Mouse (Mus musculus): ENCODE data around the gene Cryaa.
"Not testable (repeated sequence)": the region's sequence is repeated elsewhere in the genome, so short reads cannot be mapped to it uniquely, and the experiment has no call there.

Cryaa gene

GRCm38 (mm10) chr17:31660661-31661250 lies 16.9 kb upstream of the Cryaa start:
- peak in 1 of 2 experiments; percentile 14 for DNase-seq

DNA sequence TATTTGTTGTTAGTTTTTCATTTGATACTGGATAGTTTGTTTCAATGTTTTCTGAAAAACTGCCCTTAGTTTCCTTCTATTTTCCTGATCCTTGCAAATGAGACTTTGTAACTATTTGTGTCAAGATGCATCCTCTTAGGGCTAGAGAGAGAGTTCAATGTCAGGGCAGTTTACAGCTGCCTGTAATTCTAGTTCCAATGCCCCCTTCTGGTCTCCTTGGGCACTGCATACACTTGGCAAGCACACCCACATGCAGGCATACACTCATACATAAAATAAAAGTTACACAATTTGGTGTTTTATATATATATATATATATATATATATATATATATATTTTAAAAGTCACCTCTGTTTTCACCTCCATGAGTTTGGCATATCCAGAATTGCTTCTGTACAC lies 14.8 kb upstream of the Cryaa start:
- DNase-seq = no peak

DNA sequence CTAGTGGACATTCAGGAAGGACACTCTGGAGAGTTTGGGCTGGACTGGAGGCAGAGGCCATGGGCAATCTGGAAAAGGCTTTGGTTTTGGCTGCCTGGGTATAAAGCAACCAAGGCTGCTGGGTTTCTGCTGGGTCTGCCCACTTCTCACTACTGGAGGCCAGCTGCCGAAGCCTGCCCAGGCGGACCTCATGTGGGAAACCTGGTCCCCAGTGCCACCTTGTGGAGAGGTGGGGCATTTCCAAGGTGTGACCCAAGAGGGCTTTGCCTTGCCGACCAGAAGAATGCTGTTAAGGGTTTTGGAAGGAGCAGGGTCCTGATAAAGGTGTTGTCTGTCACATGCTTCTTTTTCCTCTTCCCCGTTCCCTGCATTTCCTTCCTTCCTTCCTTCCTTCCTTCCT lies 12.8 kb upstream of the Cryaa start:
- DNase-seq = peak; percentile 87 to 91

GRCm38 (mm10) chr17:31668306-31668705 lies 9.3 kb upstream of the Cryaa start:
- DNase-seq = no peak

GRCm38 (mm10) chr17:31670163-31670562 lies 7.4 kb upstream of the Cryaa start:
- DNase-seq = no peak

DNA sequence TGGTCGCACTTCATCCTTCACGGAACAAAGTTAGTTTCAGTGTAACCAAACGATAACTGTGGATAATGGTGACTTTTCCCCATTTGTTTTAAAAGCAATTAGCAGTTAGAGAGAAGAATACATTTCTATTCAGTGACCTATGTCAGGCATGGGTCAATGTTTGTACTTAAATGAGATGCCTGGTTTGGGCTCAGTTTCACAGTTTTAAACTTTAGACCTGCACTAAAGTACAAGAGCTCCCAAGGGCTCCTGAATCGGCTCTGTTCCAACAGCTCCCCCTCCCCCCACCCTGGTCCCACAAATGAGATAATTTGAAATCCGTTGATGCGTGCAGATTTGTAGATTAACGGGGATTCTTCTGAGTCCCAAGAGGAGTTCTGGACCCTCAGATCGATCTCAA lies 5.9 kb upstream of the Cryaa start:
- no peak for DNase-seq

DNA sequence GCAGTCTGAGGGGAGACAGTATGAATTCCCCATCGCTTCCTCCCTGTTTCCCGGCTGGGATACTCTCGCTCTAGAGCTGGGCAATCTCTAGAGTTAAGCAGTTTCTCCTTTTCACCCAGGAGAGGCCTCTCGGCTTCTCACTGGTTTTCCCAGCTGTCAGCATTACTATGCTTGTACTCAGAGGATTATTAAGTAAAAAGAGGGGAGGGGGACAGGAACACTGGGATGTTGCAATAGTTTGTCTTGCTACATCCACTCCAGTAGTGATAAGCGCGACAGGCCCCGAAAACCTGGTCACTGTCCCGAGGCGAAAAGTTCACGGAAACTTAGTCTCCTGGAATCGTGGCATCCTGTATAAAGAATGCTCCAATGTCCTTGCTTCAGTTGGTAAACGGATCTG lies 5.3 kb upstream of the Cryaa start:
- no peak for DNase-seq

GRCm38 (mm10) chr17:31674426-31674825 lies 3.2 kb upstream of the Cryaa start:
- DNase-seq = no peak

DNA sequence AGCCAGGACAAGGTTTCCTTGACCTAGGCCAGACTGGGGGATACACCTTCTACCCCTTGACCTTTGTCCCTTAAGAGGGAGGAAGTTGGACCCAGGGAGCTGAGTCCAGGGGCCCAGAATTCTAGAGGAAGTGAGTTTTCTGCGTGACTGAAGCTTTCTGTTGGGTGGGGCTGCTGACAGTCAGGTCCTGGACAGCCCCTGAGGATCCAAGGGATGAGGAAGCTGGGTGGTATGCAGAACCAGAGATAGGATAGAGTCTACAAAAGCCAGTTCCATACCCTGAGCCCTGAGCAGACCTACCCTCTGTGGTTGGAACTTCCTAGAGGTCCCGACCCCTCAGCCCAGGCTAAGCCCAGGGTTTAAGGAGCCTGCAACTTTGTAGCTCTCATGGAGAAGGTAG lies 2.8 kb downstream of the Cryaa start:
- DNase-seq = no peak

DNA sequence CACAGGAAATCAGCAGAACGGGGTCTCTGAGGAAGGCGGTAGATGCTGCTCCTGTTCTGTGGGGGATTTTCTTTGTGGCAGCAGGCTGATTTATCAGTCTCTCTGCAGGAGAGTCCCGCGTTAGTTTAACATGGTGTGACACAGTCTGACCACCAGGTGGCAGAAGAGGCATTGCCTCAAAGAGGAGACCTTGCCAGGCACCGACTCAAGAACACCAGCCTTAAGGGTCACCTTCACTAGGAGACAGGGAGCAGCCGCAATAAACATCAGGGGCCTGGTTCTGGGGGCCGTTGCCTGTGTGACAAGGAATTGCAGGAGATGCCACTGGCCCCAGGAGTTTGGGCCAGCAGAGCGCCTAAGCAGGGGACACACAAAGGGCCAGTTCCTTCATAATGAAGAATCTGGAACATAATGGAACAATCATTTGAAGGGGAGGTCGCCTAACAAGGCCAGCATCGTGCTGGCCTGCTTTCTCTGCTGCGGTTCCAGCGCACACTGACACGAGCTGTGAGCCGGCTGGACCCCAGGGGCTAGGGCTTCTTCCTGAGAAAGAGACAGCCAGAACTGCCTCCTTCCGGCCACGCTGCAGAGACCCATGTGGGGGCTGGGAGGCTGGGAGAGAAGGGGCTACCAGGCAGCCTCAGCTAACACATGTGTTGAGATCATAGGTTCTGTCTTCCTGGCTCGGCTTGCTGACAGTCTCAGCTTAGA lies 8.1 kb downstream of the Cryaa start:
- peak; percentile 86 to 90 for DNase-seq

- DNase-seq = peak; percentile 49 to 61
Observed at GRCm38 (mm10) chr17:31686225-31686564, 8.6 kb downstream of the Cryaa start.

- no peak for DNase-seq
Observed at GRCm38 (mm10) chr17:31688112-31688511, 10.5 kb downstream of the Cryaa start.

DNA sequence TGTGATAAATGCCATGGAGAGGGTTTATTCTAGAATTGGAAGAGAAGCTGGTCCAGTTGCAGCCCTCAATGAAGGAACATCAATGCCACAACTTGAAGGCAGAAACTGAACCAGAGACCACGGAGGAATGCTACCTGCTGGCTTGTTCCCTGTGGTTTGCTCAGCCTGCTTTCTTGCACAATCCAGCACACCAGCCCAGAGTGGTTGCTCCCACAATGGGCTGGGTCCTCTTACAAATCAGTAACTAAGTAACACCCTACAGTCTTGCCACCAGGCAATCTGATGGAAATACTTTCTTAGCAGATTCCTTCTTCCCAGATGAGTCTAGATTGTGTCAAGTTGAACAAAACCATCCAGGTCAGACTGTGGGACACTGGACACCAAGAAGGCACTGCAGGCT lies 12.0 kb downstream of the Cryaa start:
- DNase-seq = no peak

GRCm38 (mm10) chr17:31692918-31693317 lies 15.3 kb downstream of the Cryaa start:
- no peak for DNase-seq

DNA sequence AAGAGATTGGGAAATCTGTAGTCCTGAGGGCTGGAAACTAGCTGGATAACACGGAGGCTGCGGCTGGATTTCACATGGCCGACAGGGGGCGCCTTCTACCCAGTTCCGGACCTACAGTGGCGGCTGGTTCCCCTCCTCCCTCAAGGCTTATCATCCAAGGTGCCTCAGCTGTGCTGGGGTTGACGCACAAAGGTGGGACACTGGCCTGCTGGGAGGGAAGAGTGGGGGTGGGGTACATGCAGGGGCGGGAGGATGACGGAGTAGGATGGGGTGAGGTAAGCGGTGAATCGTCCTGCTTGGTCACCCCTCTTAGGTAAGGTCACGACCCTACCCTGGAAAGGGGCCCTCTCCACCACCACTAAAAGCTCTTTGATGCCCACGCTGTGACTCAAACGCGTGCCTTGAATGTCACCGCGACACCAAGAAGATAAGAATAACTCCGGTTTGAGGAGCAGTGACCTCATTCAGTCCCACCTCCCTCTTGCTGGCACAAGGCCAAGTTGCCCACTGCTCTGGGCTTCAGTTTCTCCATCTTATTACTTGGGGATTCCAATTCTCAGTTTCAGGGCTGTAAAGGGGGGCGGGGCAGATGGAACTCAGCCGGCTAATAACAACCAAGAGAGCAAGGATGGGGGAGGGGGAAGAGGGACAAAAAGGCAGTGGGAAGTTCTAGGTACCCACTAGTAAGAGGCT lies 15.9 kb downstream of the Cryaa start:
- peak; percentile 80 to 88 for DNase-seq

DNA sequence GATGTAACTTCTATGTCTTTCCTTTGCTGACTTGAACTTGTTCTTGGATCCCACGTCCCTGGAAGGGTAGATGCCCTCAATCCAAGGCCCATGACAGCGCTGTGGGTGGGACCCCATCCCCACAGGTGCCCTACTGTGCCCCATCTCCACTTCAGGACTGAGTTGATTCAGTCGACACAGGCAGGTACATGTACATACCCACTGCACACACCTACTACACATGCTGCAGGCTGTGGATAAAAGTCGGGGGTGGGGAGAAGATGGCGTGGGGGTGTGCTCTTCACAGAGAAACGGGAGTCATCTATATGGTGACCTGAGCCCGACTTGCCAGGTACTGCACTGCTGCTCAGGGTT lies 16.4 kb downstream of the Cryaa start:
- DNase-seq = no peak

DNA sequence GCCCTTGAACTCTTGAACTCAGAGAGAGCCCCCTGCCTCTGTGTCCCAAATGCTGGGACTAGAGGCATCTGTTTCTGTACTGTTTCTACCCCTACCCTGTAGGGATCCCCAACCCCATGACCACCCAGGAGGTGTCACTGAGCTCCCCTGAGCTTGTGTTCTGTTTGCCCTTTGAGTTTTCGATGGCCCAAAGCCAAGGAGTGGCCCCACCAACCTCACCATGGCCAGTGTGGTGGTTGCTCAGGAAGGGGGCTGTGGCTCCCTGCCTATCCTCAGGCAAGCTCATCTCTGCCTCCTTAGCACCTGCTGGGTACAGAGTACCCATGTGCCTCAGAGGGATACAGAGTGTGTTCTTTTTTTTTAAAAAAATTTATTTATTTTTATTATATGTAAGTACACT lies 17.3 kb downstream of the Cryaa start:
- DNase-seq = no peak

- DNase-seq = not testable (repeated sequence)
Observed at GRCm38 (mm10) chr17:31695356-31695755, 17.7 kb downstream of the Cryaa start.

- DNase-seq = no peak
Observed at GRCm38 (mm10) chr17:31698347-31698746, 20.7 kb downstream of the Cryaa start.

- DNase-seq = peak; percentile 40 to 77
Observed at GRCm38 (mm10) chr17:31703276-31703980, 25.8 kb downstream of the Cryaa start.

GRCm38 (mm10) chr17:31705271-31706020 lies 27.8 kb downstream of the Cryaa start:
- DNase-seq = no peak

- DNase-seq = no peak
Observed at GRCm38 (mm10) chr17:31709121-31709741, 31.6 kb downstream of the Cryaa start.

DNA sequence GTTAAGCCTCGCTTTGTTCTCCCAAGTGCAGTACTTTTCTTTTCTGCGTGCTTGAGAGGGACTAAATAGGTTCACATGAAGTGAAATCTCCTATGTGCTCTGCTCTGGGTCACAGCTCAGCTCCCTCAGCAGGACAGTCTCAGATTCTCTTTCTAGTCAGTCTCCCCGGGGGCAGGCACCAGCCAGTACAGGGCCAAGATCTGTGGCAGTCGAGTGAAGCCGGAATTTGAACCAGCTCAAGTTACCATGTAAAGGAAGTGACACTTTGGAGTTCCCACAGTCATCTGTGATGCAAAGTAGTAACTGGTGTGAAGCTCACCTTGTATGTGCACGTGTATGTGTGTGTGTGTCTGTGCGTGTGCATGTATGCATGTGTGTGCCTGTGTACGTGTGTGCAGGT lies 32.8 kb downstream of the Cryaa start:
- no peak for DNase-seq

Measured in lung, postnatal 4 days (tissue).